Mouse (Mus musculus): ENCODE results near the gene Palm2. TPM values are rescaled to one million over a fixed set of nuclear protein-coding genes. Genes with fewer than 3 reads are reported as not detected.

The Palm2 gene
- polyA plus RNA-seq, 1 experiment from 2014 or later = 11.8 TPM

DNA sequence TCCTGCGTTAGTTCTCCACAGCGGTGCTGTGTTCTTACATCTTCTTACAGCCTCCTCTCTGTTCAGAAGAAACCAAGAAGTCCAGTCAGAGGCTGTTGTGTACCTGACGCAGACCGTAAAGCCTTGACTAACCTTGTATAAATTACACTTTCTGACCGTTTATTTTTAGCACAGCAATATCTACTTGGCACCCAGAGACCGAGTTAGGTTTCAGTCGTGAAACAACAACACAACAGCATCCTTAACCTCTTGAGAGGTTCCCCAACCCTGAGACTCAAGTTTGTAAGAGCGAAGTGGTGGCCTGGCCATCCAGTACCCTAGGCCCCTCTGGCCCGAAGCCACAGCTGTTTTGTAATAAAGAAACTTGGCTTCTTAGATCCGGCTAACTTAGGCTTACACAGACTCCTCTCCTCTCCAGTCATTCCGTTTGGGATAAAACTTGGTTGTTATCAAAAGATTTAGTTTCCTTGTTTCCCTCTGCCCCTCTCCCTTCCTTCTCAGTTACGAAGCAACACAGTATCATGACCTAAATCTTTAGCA, 250.7 kb downstream of the Palm2 start:
- H3K27me3 ChIP-seq (ENCODE audit: control insufficient read depth, insufficient read depth, low read length) = no peaks in the 10 kb centered on the region
- H3K9ac ChIP-seq (ENCODE audit: low read length) = 0 out of 2 replicates have a peak overlapping the region, but pooled peaks have one; percentile 7
- H3K4me2 ChIP-seq (ENCODE audit: low read depth, low read length) = no peak overlapping the region
- H3K27ac ChIP-seq (ENCODE audit: low read length) = peak overlapping the region; percentile 48; the same call in 1 of the 2 replicates
- 37% methylated on average over 12 of the region's 12 CpGs for WGBS
- no peak overlapping the region for H3K4me3 ChIP-seq (ENCODE audit: low read length)
- ATAC-seq (replicated peaks; ENCODE audit: extremely low read depth, insufficient read depth, low FRiP score) = no peak
- H3K36me3 ChIP-seq (ENCODE audit: control insufficient read depth, insufficient read depth) = peaks cover 11% of the 10 kb centered on the region
- peaks cover 27% of the 10 kb centered on the region for H3K4me1 ChIP-seq (ENCODE audit: control insufficient read depth, insufficient read depth, low read length)
- no peaks in the 10 kb centered on the region for H3K9me3 ChIP-seq (replicated peaks; ENCODE audit: control insufficient read depth, low read length)

DNA sequence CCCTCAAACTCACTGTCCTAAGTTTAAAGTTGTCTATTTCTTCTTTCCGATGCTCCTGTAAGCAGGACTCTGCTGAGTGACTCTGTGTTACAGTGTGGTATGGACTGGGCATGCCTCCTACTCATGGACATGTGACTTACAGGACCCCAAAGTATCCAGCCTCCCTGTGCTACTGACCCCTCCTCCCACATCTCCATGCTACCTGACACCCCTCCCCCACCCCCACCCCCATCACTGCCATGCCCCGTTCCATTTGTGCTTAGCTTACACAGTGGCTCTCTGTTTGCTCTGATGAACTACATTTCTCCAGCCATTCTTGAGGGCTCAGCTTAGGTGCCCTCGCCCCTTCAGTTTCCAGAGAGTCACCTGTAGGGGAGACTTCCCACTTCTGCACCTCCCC, 252.7 kb downstream of the Palm2 start:
- Histone ChIP-seq H3K9ac (ENCODE audit: low read length) (no peak overlapping the region), H3K4me2 (ENCODE audit: low read depth, low read length) (no peak overlapping the region), H3K36me3 (ENCODE audit: control insufficient read depth, insufficient read depth) (peaks cover 20% of the 10 kb centered on the region), H3K27ac (ENCODE audit: low read length) (no peak overlapping the region), H3K4me1 (ENCODE audit: control insufficient read depth, insufficient read depth, low read length) (peaks cover 27% of the 10 kb centered on the region), H3K9me3 (replicated peaks; ENCODE audit: control insufficient read depth, low read length) (no peaks in the 10 kb centered on the region), H3K4me3 (ENCODE audit: low read length) (no peak overlapping the region), H3K27me3 (ENCODE audit: control insufficient read depth, insufficient read depth, low read length) (no peaks in the 10 kb centered on the region)
- ATAC-seq (replicated peaks; ENCODE audit: extremely low read depth, insufficient read depth, low FRiP score) = no peak
- WGBS = 74% methylated on average over 3 of the region's 3 CpGs

DNA sequence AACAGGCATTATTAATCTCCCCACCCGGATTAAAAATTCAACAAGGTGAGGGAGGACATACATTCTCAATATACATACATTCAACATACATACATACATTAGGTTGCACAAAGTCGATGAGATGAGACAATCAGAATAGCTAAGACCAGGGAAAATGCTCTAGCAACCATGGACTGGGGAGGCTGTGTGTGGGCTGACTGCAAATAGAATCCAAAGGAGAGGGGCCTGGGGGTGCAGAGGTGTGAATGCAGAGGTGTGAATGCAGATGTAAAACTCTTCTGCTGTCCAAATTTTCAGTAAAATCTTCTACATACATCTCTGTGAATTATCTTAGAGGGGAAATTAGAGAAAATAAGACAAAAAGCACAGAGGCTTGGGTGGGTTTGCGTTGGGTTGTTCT, 253.5 kb downstream of the Palm2 start:
- Histone ChIP-seq H3K27ac (ENCODE audit: low read length) (no peak overlapping the region), H3K36me3 (ENCODE audit: control insufficient read depth, insufficient read depth) (peaks cover 20% of the 10 kb centered on the region), H3K9ac (ENCODE audit: low read length) (no peak overlapping the region), H3K4me3 (ENCODE audit: low read length) (no peak overlapping the region), H3K4me1 (ENCODE audit: control insufficient read depth, insufficient read depth, low read length) (peaks cover 23% of the 10 kb centered on the region), H3K27me3 (ENCODE audit: control insufficient read depth, insufficient read depth, low read length) (no peaks in the 10 kb centered on the region), H3K9me3 (replicated peaks; ENCODE audit: control insufficient read depth, low read length) (no peaks in the 10 kb centered on the region), H3K4me2 (ENCODE audit: low read depth, low read length) (no peak overlapping the region)
- no peak for ATAC-seq (replicated peaks; ENCODE audit: extremely low read depth, insufficient read depth, low FRiP score)
- 86% methylated on average over 3 of the region's 3 CpGs for WGBS

DNA sequence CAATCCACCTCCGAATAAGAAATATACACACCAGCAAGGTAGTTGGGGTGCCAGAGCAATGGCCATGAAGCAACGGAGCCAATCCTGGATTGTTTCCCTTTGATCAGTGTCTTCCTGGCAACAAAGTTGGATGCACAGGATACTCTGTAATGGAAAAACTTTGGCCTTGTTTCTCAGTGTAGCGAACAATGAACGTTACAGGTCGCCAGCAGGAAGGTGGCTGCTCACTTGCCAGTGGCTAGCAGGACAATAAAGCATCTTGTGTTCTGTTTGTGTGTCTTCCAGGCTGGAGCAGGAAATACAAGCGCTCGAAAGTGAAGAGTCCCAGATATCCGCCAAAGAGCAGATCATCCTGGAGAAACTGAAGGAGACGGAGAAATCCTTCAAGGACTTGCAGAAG, 254.1 kb downstream of the Palm2 start:
- 76% methylated on average over 9 of the region's 9 CpGs for WGBS
- H3K4me3 ChIP-seq (ENCODE audit: low read length) = no peak overlapping the region
- H3K4me2 ChIP-seq (ENCODE audit: low read depth, low read length) = no peak overlapping the region
- peaks cover 18% of the 10 kb centered on the region for H3K4me1 ChIP-seq (ENCODE audit: control insufficient read depth, insufficient read depth, low read length)
- no peaks in the 10 kb centered on the region for H3K9me3 ChIP-seq (replicated peaks; ENCODE audit: control insufficient read depth, low read length)
- peaks cover 23% of the 10 kb centered on the region for H3K36me3 ChIP-seq (ENCODE audit: control insufficient read depth, insufficient read depth)
- H3K27me3 ChIP-seq (ENCODE audit: control insufficient read depth, insufficient read depth, low read length) = no peaks in the 10 kb centered on the region
- no peak overlapping the region for H3K27ac ChIP-seq (ENCODE audit: low read length)
- H3K9ac ChIP-seq (ENCODE audit: low read length) = no peak overlapping the region
- no peak for ATAC-seq (replicated peaks; ENCODE audit: extremely low read depth, insufficient read depth, low FRiP score)

DNA sequence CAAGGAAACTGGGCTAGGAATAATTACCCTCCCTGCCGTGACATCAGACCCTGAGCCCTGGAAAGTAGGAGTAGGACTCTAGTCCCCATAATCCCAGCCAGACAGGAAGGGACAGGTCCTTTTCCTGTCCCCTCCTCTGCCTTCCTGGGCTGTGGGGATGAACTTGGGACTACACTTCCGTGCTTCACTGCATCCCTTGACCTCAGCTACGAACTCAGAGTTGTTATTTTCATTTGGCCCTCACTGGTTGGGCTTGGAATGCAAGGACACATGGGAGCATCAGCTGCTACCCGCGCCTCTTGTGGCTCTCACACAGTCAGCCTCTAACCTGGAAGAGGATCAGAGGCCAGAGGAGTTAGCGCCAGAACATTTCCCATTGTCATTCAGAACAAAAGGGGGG, 256.0 kb downstream of the Palm2 start:
- no peaks in the 10 kb centered on the region for H3K9me3 ChIP-seq (replicated peaks; ENCODE audit: control insufficient read depth, low read length)
- no peak overlapping the region for H3K4me3 ChIP-seq (ENCODE audit: low read length)
- no peak overlapping the region for H3K4me2 ChIP-seq (ENCODE audit: low read depth, low read length)
- H3K36me3 ChIP-seq (ENCODE audit: control insufficient read depth, insufficient read depth) = peaks cover 31% of the 10 kb centered on the region
- 71% methylated on average over 6 of the region's 6 CpGs for WGBS
- no peak overlapping the region for H3K9ac ChIP-seq (ENCODE audit: low read length)
- no peak overlapping the region for H3K27ac ChIP-seq (ENCODE audit: low read length)
- no peak for ATAC-seq (replicated peaks; ENCODE audit: extremely low read depth, insufficient read depth, low FRiP score)
- H3K27me3 ChIP-seq (ENCODE audit: control insufficient read depth, insufficient read depth, low read length) = no peaks in the 10 kb centered on the region
- H3K4me1 ChIP-seq (ENCODE audit: control insufficient read depth, insufficient read depth, low read length) = peaks cover 4% of the 10 kb centered on the region

DNA sequence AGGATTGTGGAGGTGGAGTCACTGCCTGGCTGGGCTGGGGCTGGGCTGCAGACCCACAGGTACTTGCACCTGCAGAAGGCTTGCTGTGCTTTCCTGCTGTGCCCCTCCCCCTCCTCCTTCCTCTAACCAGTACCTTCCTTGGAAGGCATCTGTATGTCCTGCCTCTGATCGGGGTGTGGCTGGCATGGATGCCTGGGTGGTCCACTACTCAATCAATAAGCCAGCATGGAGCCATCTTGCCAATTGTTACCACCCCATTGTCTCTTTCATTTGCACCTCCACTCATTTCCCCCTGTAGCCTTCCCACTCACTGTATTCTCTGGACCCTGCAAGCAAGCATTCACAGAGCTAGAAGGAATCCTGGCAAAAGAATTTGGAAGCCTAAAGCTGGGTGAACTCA, 256.8 kb downstream of the Palm2 start:
- Histone ChIP-seq H3K4me3 (ENCODE audit: low read length) (no peak overlapping the region), H3K27ac (ENCODE audit: low read length) (no peak overlapping the region), H3K9ac (ENCODE audit: low read length) (no peak overlapping the region), H3K36me3 (ENCODE audit: control insufficient read depth, insufficient read depth) (peaks cover 38% of the 10 kb centered on the region), H3K9me3 (replicated peaks; ENCODE audit: control insufficient read depth, low read length) (no peaks in the 10 kb centered on the region), H3K4me1 (ENCODE audit: control insufficient read depth, insufficient read depth, low read length) (no peaks in the 10 kb centered on the region), H3K27me3 (ENCODE audit: control insufficient read depth, insufficient read depth, low read length) (no peaks in the 10 kb centered on the region), H3K4me2 (ENCODE audit: low read depth, low read length) (no peak overlapping the region)
- WGBS = 72% methylated on average over 1 of the region's 1 CpGs
- ATAC-seq (replicated peaks; ENCODE audit: extremely low read depth, insufficient read depth, low FRiP score) = no peak

DNA sequence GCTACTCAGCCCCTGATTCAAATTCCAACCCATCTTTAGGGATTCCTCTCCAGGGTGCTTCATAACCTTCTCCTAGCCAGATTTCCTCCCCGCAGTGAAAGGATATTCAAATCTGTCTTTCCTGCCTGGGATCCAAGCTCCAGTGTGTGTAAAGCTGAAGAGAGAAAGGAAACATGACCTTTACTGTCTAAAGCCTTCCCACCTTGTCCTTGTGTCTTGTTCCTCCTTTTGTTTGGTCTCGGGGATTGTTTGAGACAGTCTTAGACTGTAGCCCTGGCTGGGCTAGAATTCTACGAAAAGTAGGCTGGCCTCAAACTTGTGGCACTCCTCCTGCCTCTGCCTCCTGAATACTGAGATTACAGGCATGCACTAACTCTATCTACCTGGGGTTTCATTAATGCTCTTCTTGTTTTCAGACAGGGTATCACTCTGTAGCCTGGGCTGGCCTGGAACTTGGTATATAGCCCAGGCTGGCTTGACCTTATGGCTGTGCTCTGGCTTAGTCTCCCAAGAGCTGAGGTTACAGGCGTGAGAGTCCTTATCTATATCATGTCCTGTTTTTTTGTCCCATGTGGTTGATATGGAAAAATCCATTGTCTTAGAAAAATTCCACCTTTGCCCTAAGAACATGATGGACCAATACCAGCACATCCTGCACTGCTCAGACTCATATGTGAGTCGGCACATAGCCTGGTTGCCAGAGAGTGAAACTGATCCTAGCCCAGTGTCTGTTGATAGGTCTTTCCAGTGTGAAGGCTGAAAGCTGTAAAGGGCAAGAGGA, 260.5 kb downstream of the Palm2 start:
- Histone ChIP-seq H3K27ac (ENCODE audit: low read length) (peak overlapping the region; percentile 7; the same call in 1 of the 2 replicates), H3K9ac (ENCODE audit: low read length) (no peak overlapping the region), H3K36me3 (ENCODE audit: control insufficient read depth, insufficient read depth) (peaks cover 30% of the 10 kb centered on the region), H3K4me3 (ENCODE audit: low read length) (no peak overlapping the region), H3K4me1 (ENCODE audit: control insufficient read depth, insufficient read depth, low read length) (no peaks in the 10 kb centered on the region), H3K27me3 (ENCODE audit: control insufficient read depth, insufficient read depth, low read length) (no peaks in the 10 kb centered on the region), H3K9me3 (replicated peaks; ENCODE audit: control insufficient read depth, low read length) (no peaks in the 10 kb centered on the region), H3K4me2 (ENCODE audit: low read depth, low read length) (no peak overlapping the region)
- 73% methylated on average over 5 of the region's 5 CpGs for WGBS
- ATAC-seq (replicated peaks; ENCODE audit: extremely low read depth, insufficient read depth, low FRiP score) = 0 out of 2 replicates have a peak, but pooled peaks have one; percentile 41

DNA sequence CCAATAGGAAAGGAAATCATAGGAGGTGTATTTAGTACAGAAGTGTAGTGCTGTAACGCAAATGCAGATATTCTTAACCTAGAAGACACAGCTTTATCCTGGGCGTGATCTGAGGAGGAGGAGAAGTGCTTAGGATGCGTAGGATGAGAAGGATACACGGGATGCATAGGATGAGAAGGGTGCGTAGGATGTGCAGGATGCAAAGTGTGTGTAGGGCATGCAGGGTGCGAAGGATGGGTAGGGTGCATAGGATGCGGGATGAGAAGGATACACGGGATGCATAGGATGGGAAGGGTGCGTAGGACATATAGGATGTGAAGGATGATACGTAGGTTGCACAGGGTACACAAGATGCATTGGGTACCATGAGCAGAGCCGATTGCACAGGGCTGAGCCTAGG, 262.9 kb downstream of the Palm2 start:
- 96% methylated on average over 11 of the region's 11 CpGs for WGBS
- no peaks in the 10 kb centered on the region for H3K27me3 ChIP-seq (ENCODE audit: control insufficient read depth, insufficient read depth, low read length)
- H3K36me3 ChIP-seq (ENCODE audit: control insufficient read depth, insufficient read depth) = peaks cover 22% of the 10 kb centered on the region
- H3K27ac ChIP-seq (ENCODE audit: low read length) = no peak overlapping the region
- no peak overlapping the region for H3K9ac ChIP-seq (ENCODE audit: low read length)
- H3K9me3 ChIP-seq (replicated peaks; ENCODE audit: control insufficient read depth, low read length) = no peaks in the 10 kb centered on the region
- H3K4me2 ChIP-seq (ENCODE audit: low read depth, low read length) = no peak overlapping the region
- H3K4me1 ChIP-seq (ENCODE audit: control insufficient read depth, insufficient read depth, low read length) = no peaks in the 10 kb centered on the region
- H3K4me3 ChIP-seq (ENCODE audit: low read length) = no peak overlapping the region
- ATAC-seq (replicated peaks; ENCODE audit: extremely low read depth, insufficient read depth, low FRiP score) = no peak

DNA sequence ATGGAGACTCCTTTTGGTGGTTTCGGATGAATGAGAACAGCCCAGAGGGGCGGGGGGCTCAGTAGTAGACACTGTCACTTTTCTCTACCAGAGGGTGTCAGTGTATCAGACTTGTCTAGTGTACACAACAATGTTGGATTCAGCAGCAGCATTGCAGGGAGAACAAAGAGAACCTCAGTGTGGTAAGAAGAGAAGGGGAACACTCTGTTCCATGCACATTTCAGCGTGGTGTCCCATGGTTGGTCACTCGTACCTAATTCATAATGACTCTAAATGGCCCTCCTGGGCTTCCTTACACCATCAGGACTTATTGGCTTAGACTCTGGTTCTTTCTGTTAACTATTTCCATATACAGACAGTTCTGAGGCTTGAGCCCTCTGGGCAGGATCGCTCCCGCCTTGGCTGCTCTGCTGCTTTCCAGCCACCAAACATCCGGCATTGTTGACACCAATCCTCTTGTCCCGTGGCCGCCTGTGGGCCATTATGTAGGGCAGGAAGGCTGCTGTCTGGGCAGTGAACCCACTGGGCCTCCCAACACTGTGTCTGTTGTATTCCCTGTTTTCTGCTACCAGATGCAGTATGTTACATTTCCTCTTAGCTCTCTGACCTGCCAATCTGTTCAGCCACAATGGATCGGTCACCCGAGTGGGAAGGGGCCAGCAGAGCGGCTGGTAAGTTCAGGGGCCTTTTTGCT, 264.0 kb downstream of the Palm2 start:
- H3K4me2 ChIP-seq (ENCODE audit: low read depth, low read length) = no peak overlapping the region
- peaks cover 18% of the 10 kb centered on the region for H3K36me3 ChIP-seq (ENCODE audit: control insufficient read depth, insufficient read depth)
- no peaks in the 10 kb centered on the region for H3K9me3 ChIP-seq (replicated peaks; ENCODE audit: control insufficient read depth, low read length)
- no peaks in the 10 kb centered on the region for H3K4me1 ChIP-seq (ENCODE audit: control insufficient read depth, insufficient read depth, low read length)
- H3K27me3 ChIP-seq (ENCODE audit: control insufficient read depth, insufficient read depth, low read length) = no peaks in the 10 kb centered on the region
- ATAC-seq (replicated peaks; ENCODE audit: extremely low read depth, insufficient read depth, low FRiP score) = no peak
- H3K9ac ChIP-seq (ENCODE audit: low read length) = no peak overlapping the region
- H3K4me3 ChIP-seq (ENCODE audit: low read length) = no peak overlapping the region
- 84% methylated on average over 12 of the region's 12 CpGs for WGBS
- H3K27ac ChIP-seq (ENCODE audit: low read length) = no peak overlapping the region

Data from heart, embryonic 16.5 days (tissue).